ENCODE assay signal across 8 mouse cellular contexts in the genomic region with DNA sequence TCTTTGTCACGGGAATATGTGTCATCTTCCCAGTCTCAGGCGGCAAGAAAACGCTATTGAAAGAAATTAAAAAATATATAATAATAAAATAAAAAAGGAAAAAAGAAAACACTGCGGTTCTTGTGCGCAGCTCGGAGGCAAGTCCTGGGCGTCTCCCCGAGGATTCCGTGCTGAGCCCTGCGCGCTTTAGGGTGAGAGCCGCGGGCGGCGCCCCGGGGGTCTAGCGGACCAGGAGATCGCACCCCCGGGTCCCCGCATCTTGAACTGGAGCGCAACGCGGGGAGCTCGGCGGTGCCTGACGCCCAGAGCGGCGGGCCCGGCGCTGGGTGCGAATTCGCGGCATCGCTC. TPM values are rescaled to one million over a fixed set of nuclear protein-coding genes. Genes with fewer than 3 reads are reported as not detected.
DNase-seq lines count a peak whose midpoint lies in the region; ATAC-seq and TF ChIP-seq lines count a peak whose summit lies in the region.

No protein-coding gene starts in this region.

- WGBS in cerebellum, adult 2 months = 1% methylated on average over 34 of the region's 34 CpGs
- under 1% methylated on average over 28 of the region's 34 CpGs for WGBS in limb, embryonic 14.5 days
- under 1% methylated on average over 34 of the region's 34 CpGs for WGBS in stomach, embryonic 15.5 days

- no peak for DNase-seq in cerebellum, adult 2 months
- no peak for DNase-seq in cerebellum, postnatal 36 days
- DNase-seq in limb, embryonic 14.5 days (ENCODE audit: low spot score) = no peak
- no peak for DNase-seq in thymus, postnatal 0 days (ENCODE audit: low spot score)
- DNase-seq in embryo, embryonic 10.5 days (ENCODE audit: low spot score) = no peak

- peak overlapping the region; percentile 96 for H3K4me2 ChIP-seq in limb, embryonic 14.5 days (replicated peaks; ENCODE audit: low read depth, low read length, severe bottlenecking)
- H3K4me2 ChIP-seq in stomach, embryonic 15.5 days = peak overlapping the region; percentile 99

- ATAC-seq in megakaryocyte, adult 5-6 weeks (ENCODE audit: poor library complexity, severe bottlenecking) = no peak
- ATAC-seq in limb, embryonic 14.5 days (ENCODE audit: low FRiP score, low read depth) = 0 out of 2 replicates have a peak, but pooled peaks have one; percentile 7
- no peak for ATAC-seq in stomach, embryonic 15.5 days (ENCODE audit: insufficient read depth, low FRiP score, low read depth)

- no peak for TF ChIP-seq POLR2A in cerebellum, adult 2 months (IDR thresholded peaks at IDR 0.05; ENCODE audit: borderline replicate concordance, insufficient read depth, low read length)
- TF ChIP-seq POLR2A in limb, embryonic 14.5 days (IDR thresholded peaks at IDR 0.05; ENCODE audit: borderline replicate concordance, extremely low read depth, insufficient read depth, insufficient read length) = no peak

- H3K9ac ChIP-seq in limb, embryonic 14.5 days (ENCODE audit: low read depth, low read length, severe bottlenecking) = peak overlapping the region; percentile 73
- peak overlapping the region; percentile 42 for H3K9ac ChIP-seq in stomach, embryonic 15.5 days

- no peaks in the 10 kb centered on the region; the same call in 1 of the 2 replicates for H3K27me3 ChIP-seq in cerebellum, adult 2 months (ENCODE audit: control insufficient read depth, insufficient read depth, low read length)
- peaks cover 83% of the 10 kb centered on the region for H3K27me3 ChIP-seq in megakaryocyte, embryonic 14.5 days (replicated peaks)
- peaks cover 28% of the 10 kb centered on the region for H3K27me3 ChIP-seq in limb, embryonic 14.5 days (ENCODE audit: control insufficient read depth, insufficient read depth, low read length)
- H3K27me3 ChIP-seq in stomach, embryonic 15.5 days (replicated peaks) = 0 out of 2 replicates have a peak, but pooled peaks cover 7% of the 10 kb centered on the region

- H3K36me3 ChIP-seq in megakaryocyte, embryonic 14.5 days (replicated peaks; ENCODE audit: low read length) = no peaks in the 10 kb centered on the region
- H3K36me3 ChIP-seq in limb, embryonic 14.5 days (ENCODE audit: control insufficient read depth, insufficient read depth, low read length) = no peaks in the 10 kb centered on the region
- H3K36me3 ChIP-seq in stomach, embryonic 15.5 days = no peaks in the 10 kb centered on the region

- H3K4me3 ChIP-seq in cerebellum, adult 2 months (replicated peaks; ENCODE audit: insufficient read depth, low read depth, low read length) = peak overlapping the region; percentile 37
- H3K4me3 ChIP-seq in megakaryocyte, embryonic 14.5 days (replicated peaks) = peak overlapping the region; percentile 93
- H3K4me3 ChIP-seq in limb, embryonic 14.5 days (replicated peaks; ENCODE audit: low read length) = peak overlapping the region; percentile 70
- peak overlapping the region; percentile 65 for H3K4me3 ChIP-seq in stomach, embryonic 15.5 days (replicated peaks)

- no peak overlapping the region for H3K27ac ChIP-seq in cerebellum, adult 2 months (ENCODE audit: insufficient read depth, low read length)
- no peak overlapping the region for H3K27ac ChIP-seq in limb, embryonic 14.5 days (replicated peaks; ENCODE audit: low read depth, low read length)
- no peak overlapping the region for H3K27ac ChIP-seq in stomach, embryonic 15.5 days

- no peak for TF ChIP-seq CTCF in cerebellum, adult 2 months (IDR thresholded peaks at IDR 0.05; ENCODE audit: borderline replicate concordance, insufficient read depth, low read depth, low read length)

- H3K4me1 ChIP-seq in cerebellum, adult 2 months (ENCODE audit: control insufficient read depth, insufficient read depth, low read length) = peaks cover 8% of the 10 kb centered on the region; the same call in 1 of the 2 replicates
- peaks cover 52% of the 10 kb centered on the region for H3K4me1 ChIP-seq in megakaryocyte, embryonic 14.5 days
- 0 out of 2 replicates have a peak, but pooled peaks cover 3% of the 10 kb centered on the region for H3K4me1 ChIP-seq in limb, embryonic 14.5 days (ENCODE audit: control insufficient read depth, insufficient read depth, low read length)
- peaks cover 12% of the 10 kb centered on the region for H3K4me1 ChIP-seq in stomach, embryonic 15.5 days

- H3K9me3 ChIP-seq in megakaryocyte, embryonic 14.5 days = peaks cover 4% of the 10 kb centered on the region; the same call in 1 of the 2 replicates
- no peaks in the 10 kb centered on the region for H3K9me3 ChIP-seq in limb, embryonic 14.5 days (ENCODE audit: control insufficient read depth, low read length)
- H3K9me3 ChIP-seq in stomach, embryonic 15.5 days = no peaks in the 10 kb centered on the region

RNA-seq across cellular contexts. Expression of gene Cpne2, which starts 0.3 kb away (rescaled TPM):
- polyA plus RNA-seq in cerebellum, adult 2 months (2012; rRNA removed) = 39.3 and 46.3 TPM in 2 replicates
- 11.4 and 13.6 TPM in 2 replicates for polyA plus RNA-seq in megakaryocyte, embryonic 14.5 days (2012; ENCODE audit: insufficient read depth, low replicate concordance)
- 51.2 and 57.6 TPM in 2 replicates for total RNA-seq in megakaryocyte, adult 5-6 weeks (2015)
- total RNA-seq in megakaryocyte, adult 5-6 weeks (2017) = 30.9 and 40.7 TPM in 2 replicates
- polyA plus RNA-seq in limb, embryonic 14.5 days (2012; rRNA removed) = 24.7 and 29.5 TPM in 2 replicates
- polyA plus RNA-seq in limb, embryonic 14.5 days (2014; fragmentation: Nextera tagmentation; extraction: Ambion mirVana) = 12.1 and 13.3 TPM in 2 replicates
- polyA plus RNA-seq in stomach, embryonic 15.5 days (2015; fragmentation: Nextera tagmentation; extraction: Ambion mirVana) = 10.6 TPM in 2 replicates
- 2.9 and 3.0 TPM in 2 replicates for polyA plus RNA-seq in thymus, postnatal 0 days (2015; fragmentation: Nextera tagmentation; extraction: Ambion mirVana)

Comparison
In these comparisons a context has a peak if more than half of its experiments do, and no peak if none do; other contexts are left out.
1. H3K4me3 ChIP-seq: peak in every context shown above with its lines; median percentile 93 in megakaryocyte, embryonic 14.5 days; 70 in limb, embryonic 14.5 days; 65 in stomach, embryonic 15.5 days; 37 in cerebellum, adult 2 months.